Mouse (Mus musculus) embryonic facial prominence, embryonic 11.5 days (tissue): ENCODE measurements around the gene Slc41a3. TPM values are rescaled to one million over a fixed set of nuclear protein-coding genes. Genes with fewer than 3 reads are reported as not detected.

Experiments used
- ATAC-seq: fragments of 200-750 bp; cut with Nextera tagmentation; replicated peaks from 2 replicates; pipeline ENCODE4 v1.8.0; 2017; ENCODE audit warnings: low read depth; ENCODE audit not compliant: insufficient number of reproducible peaks, low FRiP score, low TSS enrichment
- DNase-seq: peaks from one replicate; pipeline ENCODE4 v3.0.0-alpha.2; 2015; ENCODE audit warnings: low spot score
- H3K27ac ChIP-seq: fragments of 300-500 bp; sonication (generic); replicated peaks from 2 replicates; pipeline ENCODE4 v1.5.1; 2014; ENCODE audit warnings: mild to moderate bottlenecking, low read depth, low read length, control low read depth
- H3K27me3 ChIP-seq: fragments of 300-500 bp; sonication (generic); 2 replicates; pipeline ENCODE4 v1.6.1; 2014; ENCODE audit warnings: mild to moderate bottlenecking, low read length, moderate library complexity, mixed read lengths; ENCODE audit not compliant: control insufficient read depth, insufficient read depth
- H3K36me3 ChIP-seq: fragments of 300-500 bp; sonication (generic); replicated peaks from 2 replicates; pipeline ENCODE4 v1.6.1; 2014; ENCODE audit warnings: low read depth, mild to moderate bottlenecking, low read length, moderate library complexity, mixed read lengths; ENCODE audit not compliant: control insufficient read depth, insufficient read depth
- H3K4me1 ChIP-seq: fragments of 300-500 bp; sonication (generic); 2 replicates; pipeline ENCODE4 v1.6.1; 2014; ENCODE audit warnings: low read length, mixed read lengths; ENCODE audit not compliant: control insufficient read depth, insufficient read depth
- H3K4me2 ChIP-seq: fragments of 300-500 bp; sonication (generic); 2 replicates; pipeline ENCODE4 v1.6.1; 2014; ENCODE audit warnings: low read depth, mild to moderate bottlenecking, control low read depth, low read length, moderate library complexity
- H3K4me3 ChIP-seq: fragments of 300-500 bp; sonication (generic); 2 replicates; pipeline ENCODE4 v1.5.1; 2014; ENCODE audit warnings: low read depth, low read length, control low read depth
- H3K9ac ChIP-seq: fragments of 300-500 bp; sonication (generic); replicated peaks from 2 replicates; pipeline ENCODE4 v1.6.1; 2014; ENCODE audit warnings: mild to moderate bottlenecking, control low read depth, low read length
- H3K9me3 ChIP-seq: fragments of 300-500 bp; sonication (generic); replicated peaks from 2 replicates; pipeline ENCODE4 v1.6.1; 2016; ENCODE audit warnings: mild to moderate bottlenecking, low read length, inconsistent platforms, mixed read lengths; ENCODE audit not compliant: control insufficient read depth
- WGBS: fragments of 180-500 bp; shearing (Covaris S2); extraction: QIAGEN DNeasy Blood & Tissue Kit; methylation state at CpG from one replicate; pipeline ENCODE4 v1.1.7; 2014; 5-methylcytosine and 5-hydroxymethylcytosine counted together
- polyA plus RNA-seq: library from polyadenylated mRNA; unstranded; fragments of >200 nt; fragmentation: Nextera tagmentation; extraction: Ambion mirVana; gene quantifications from 2 replicates; pipeline ENCODE4 v1.2.1, GENCODE M21; 2014

Slc41a3 gene
- polyA plus RNA-seq, 1 experiment from 2014 or later, result 2.5 TPM

DNA sequence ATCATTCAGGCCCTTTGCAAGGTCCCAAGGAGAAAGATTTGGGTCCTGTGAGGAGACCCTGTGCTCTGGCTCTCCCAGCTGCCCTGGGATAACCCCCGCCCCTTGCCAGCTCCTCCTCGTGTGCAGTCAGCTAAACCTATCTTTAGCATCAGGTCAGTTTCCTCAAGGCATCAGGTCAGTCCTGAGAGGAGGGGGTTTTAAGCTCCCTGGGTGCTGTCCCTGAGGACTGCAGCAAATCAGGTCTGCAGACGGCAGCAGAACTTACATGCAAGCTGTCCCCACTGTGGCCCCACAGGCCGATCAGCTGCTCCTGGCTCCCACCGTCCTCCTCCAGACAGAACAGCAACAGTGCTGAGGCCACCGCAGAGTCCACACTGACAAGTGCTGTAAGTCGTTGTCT, 2.8 kb upstream of the Slc41a3 start:
- Histone ChIP-seq H3K9me3 (no peaks in the 10 kb centered on the region), H3K4me1 (no peaks in the 10 kb centered on the region; the same call in 1 of the 2 replicates), H3K9ac (no peak overlapping the region), H3K27ac (no peak overlapping the region), H3K4me3 (no peak overlapping the region), H3K36me3 (no peaks in the 10 kb centered on the region), H3K4me2 (no peak overlapping the region), H3K27me3 (no peaks in the 10 kb centered on the region)
- ATAC-seq, result no peak
- WGBS, result 55% methylated on average over 7 of the region's 7 CpGs
- no peak for DNase-seq

DNA sequence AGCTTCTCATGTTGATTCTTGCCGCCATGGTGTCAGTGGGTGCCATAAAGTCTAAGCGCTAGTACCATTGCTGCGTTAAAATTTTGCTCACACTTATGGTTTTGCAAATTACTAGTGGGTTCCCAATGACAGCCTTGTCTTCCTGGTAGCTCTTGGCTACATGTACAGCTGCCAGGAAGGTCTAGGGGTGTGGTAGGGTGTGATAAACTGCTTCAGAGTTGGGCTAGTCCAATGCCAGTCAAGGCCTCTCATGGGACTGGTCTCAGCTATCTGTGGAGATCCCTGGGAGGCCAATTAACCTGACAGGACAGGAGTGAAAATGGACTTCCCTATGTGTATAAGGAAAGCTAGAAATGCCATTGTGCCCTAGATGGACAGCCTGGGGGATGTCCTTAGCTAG, 2.2 kb upstream of the Slc41a3 start:
- Histone ChIP-seq H3K4me3 (no peak overlapping the region), H3K9me3 (no peaks in the 10 kb centered on the region), H3K4me2 (no peak overlapping the region), H3K36me3 (no peaks in the 10 kb centered on the region), H3K9ac (no peak overlapping the region), H3K27ac (no peak overlapping the region), H3K27me3 (no peaks in the 10 kb centered on the region), H3K4me1 (no peaks in the 10 kb centered on the region; the same call in 1 of the 2 replicates)
- DNase-seq (no peak), ATAC-seq (no peak)
- 95% methylated on average over 3 of the region's 3 CpGs for WGBS

DNA sequence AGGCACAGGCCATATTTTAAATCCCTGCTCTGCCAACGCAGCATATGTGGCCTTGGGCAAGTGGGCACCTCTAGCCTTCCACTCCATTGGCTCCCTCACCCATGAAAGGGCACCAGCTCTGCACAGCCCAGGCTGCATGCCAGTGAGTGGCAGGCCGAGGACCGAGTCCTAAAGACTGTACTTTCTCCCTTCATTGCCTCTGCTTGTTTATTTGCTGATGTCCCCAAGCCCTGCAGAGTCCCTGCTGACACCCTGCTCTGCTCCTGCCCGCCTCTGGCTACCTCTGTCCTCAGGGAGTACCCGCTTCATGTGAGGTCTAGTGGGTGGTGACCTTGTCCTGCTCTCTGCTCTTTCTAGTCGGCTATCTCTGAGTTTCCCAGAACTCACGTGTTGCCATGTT, 1.4 kb upstream of the Slc41a3 start:
- DNase-seq (no peak), ATAC-seq (no peak)
- no peak overlapping the region for H3K4me2 ChIP-seq
- H3K36me3 ChIP-seq, result no peaks in the 10 kb centered on the region
- H3K27me3 ChIP-seq, result no peaks in the 10 kb centered on the region
- no peak overlapping the region for H3K4me3 ChIP-seq
- no peak overlapping the region for H3K9ac ChIP-seq
- no peaks in the 10 kb centered on the region for H3K9me3 ChIP-seq
- H3K27ac ChIP-seq, result no peak overlapping the region
- no peaks in the 10 kb centered on the region; the same call in 1 of the 2 replicates for H3K4me1 ChIP-seq
- WGBS, result 61% methylated on average over 7 of the region's 7 CpGs

DNA sequence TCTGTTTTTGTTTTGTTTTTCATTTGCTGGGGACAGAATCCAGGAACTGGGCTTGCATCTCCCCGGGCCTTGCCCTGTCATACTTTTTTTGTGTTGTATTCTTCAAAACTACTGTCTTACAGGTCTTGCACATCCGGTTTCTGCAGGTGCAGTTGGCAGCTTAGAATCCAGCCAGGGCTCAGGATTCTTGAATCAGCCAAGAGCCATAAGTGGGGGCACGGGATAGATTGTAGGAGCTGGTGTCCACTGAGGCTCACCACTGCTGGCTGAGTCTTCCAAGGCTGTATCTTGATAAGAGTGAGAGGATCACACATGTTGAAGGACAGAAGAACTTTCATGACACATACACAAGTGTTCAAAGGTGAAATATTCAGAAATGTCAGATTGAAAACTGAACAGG, 395 bp upstream of the Slc41a3 start:
- H3K27me3 ChIP-seq, result no peaks in the 10 kb centered on the region
- ATAC-seq (no peak), DNase-seq (no peak)
- peak overlapping the region; percentile 37; the same call in 1 of the 2 replicates for H3K4me3 ChIP-seq
- WGBS, result 61% methylated on average over 3 of the region's 3 CpGs
- no peaks in the 10 kb centered on the region for H3K9me3 ChIP-seq
- no peak overlapping the region; the same call in 1 of the 2 replicates for H3K4me2 ChIP-seq
- H3K9ac ChIP-seq, result no peak overlapping the region
- H3K36me3 ChIP-seq, result no peaks in the 10 kb centered on the region
- no peaks in the 10 kb centered on the region; the same call in 1 of the 2 replicates for H3K4me1 ChIP-seq
- H3K27ac ChIP-seq, result no peak overlapping the region

DNA sequence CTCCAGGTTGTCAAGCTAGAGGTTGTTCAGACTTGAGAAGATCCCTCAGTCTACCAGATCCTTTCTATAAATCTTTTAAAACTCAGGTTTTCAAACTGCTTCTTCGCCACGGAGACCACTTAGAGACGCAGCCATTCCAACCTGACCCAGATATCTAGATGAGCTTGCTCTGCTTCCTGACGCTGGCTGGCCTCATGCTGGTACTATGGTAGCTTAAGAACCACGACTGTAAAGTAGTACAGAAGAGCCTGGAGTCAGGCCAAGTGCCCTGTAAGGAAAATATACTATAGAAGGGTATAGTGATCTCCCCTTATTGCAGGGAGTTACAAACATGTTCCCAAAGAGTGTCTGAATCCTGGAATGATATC, 757 bp downstream of the Slc41a3 start:
- H3K9ac ChIP-seq, result peak overlapping the region; percentile 68
- H3K27me3 ChIP-seq, result no peaks in the 10 kb centered on the region
- no peaks in the 10 kb centered on the region for H3K9me3 ChIP-seq
- H3K4me3 ChIP-seq, result peak overlapping the region; percentile 37
- H3K4me1 ChIP-seq, result no peaks in the 10 kb centered on the region; the same call in 1 of the 2 replicates
- H3K27ac ChIP-seq, result no peak overlapping the region
- H3K4me2 ChIP-seq, result peak overlapping the region; percentile 85
- H3K36me3 ChIP-seq, result no peaks in the 10 kb centered on the region
- WGBS, result 23% methylated on average over 5 of the region's 5 CpGs
- ATAC-seq, result no peak
- DNase-seq, result no peak

DNA sequence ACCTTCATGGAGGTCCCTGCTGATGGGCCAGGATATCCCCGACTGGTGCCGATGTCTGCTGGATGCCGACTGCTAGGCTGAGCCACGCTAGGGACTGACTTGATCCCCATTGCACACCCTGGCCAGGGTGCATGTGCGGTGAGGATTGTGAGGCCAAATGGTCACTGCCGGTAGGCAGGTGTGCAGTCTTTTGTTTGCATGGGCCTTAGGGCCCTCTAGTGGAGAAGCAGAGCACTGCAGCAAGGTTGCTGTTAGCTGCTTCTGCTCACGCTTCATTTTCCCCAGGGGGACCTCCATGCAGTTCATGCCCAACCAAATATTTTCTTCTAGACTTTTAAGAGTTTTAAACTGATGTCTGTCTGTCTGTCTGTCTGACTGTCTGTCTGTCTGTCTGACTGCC, 2.0 kb downstream of the Slc41a3 start:
- DNase-seq, result peak; percentile 84
- Histone ChIP-seq H3K36me3 (no peaks in the 10 kb centered on the region), H3K27ac (no peak overlapping the region), H3K4me3 (no peak overlapping the region), H3K9ac (no peak overlapping the region), H3K4me1 (no peaks in the 10 kb centered on the region; the same call in 1 of the 2 replicates), H3K4me2 (no peak overlapping the region), H3K27me3 (no peaks in the 10 kb centered on the region), H3K9me3 (no peaks in the 10 kb centered on the region)
- 24% methylated on average over 7 of the region's 7 CpGs for WGBS
- no peak for ATAC-seq

DNA sequence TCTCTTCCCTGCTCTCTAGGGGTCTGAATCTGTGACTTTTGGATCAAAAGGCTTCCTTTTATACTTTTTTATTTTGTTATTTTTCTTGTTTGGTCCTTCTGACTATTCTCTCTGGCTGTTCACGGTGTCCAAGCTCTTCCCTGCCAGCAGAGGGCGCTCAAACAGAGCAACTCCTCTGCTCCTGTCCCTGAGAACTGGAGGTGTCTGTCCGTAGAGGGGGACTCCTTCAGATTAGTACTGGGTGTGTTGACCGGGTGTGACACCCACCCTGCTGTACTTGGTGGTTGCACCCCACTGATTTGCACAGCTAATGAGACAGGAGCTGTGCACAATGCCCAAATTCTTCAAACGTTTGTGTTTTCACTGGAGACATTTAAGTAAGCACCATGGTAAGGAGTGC, 2.7 kb downstream of the Slc41a3 start:
- DNase-seq (peak; percentile 76), ATAC-seq (no peak)
- H3K27ac ChIP-seq, result no peak overlapping the region
- no peaks in the 10 kb centered on the region; the same call in 1 of the 2 replicates for H3K4me1 ChIP-seq
- 14% methylated on average over 5 of the region's 5 CpGs for WGBS
- no peaks in the 10 kb centered on the region for H3K27me3 ChIP-seq
- no peaks in the 10 kb centered on the region for H3K36me3 ChIP-seq
- H3K4me2 ChIP-seq, result no peak overlapping the region
- H3K9ac ChIP-seq, result no peak overlapping the region
- H3K9me3 ChIP-seq, result no peaks in the 10 kb centered on the region
- H3K4me3 ChIP-seq, result no peak overlapping the region

DNA sequence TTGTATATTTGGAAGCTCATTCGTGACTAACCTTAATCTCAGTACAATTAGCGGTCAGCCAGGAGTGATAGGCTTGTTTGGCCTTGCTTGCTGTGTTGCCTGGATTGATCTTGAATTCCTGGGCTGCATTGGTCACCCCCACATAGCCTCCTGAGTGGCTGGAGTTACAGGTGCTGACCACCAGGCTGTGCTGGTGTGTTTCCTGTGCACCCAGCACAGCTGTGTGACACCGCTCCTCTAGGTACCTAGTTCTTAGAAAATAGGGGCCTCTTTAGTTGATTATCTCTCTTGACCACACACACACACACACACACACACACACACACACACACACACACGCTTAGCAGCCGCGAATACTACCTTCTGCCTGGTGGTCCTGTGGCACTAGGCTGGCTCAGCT, 3.7 kb downstream of the Slc41a3 start:
- Histone ChIP-seq H3K27me3 (no peaks in the 10 kb centered on the region), H3K4me2 (no peak overlapping the region), H3K9ac (no peak overlapping the region), H3K27ac (no peak overlapping the region), H3K9me3 (no peaks in the 10 kb centered on the region), H3K4me3 (no peak overlapping the region), H3K36me3 (no peaks in the 10 kb centered on the region), H3K4me1 (no peaks in the 10 kb centered on the region; the same call in 1 of the 2 replicates)
- DNase-seq (peak; percentile 15), ATAC-seq (no peak)
- 65% methylated on average over 6 of the region's 6 CpGs for WGBS
